Mouse (Mus musculus): Measurements from ENCODE around the gene Snd1.

GRCm38 (mm10) chr6:28542298-28542701 is 67.4 kb downstream of the Snd1 start:
- TF ChIP-seq CTCF (IDR thresholded peaks at IDR 0.05; ENCODE audit: low read depth, low read length): no peak
- no peak for TF ChIP-seq GATA1 (IDR thresholded peaks at IDR 0.05; ENCODE audit: borderline replicate concordance, low read length)
- TF ChIP-seq TAL1 (conservative IDR thresholded peaks at IDR 0.05; ENCODE audit: low read depth, low read length): no peak
- no peak for TF ChIP-seq POLR2AphosphoS5 (IDR thresholded peaks at IDR 0.05; ENCODE audit: insufficient replicate concordance, low read depth, low read length)

Data from G1E (cell line).